Mouse (Mus musculus): Measurements from ENCODE around the gene Camkv. TPM values are rescaled to one million over a fixed set of nuclear protein-coding genes. Genes with fewer than 3 reads are reported as not detected.

The Camkv gene
- total RNA-seq (2021) = not detected

DNA sequence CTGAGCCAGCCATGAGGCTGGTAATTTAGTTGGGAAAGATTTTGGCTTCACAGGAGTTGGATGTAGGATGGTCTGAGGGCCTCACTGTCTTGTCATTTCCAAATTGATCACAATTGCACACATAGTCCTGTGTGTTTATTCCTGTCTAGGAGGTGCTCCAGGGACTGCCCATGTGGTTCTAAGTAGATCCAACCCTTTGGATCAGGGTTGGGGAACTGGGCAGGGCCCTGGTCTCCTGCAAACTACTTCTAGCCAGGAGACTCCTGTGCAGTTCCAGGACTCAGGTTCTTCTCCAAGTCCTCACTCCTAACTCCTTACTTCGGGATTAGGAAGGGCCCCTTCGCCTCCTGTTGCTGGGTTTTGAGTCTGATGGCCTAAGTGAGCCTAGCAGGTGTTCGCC is at the start of gene Camkv:
Camkv (plus strand) TSS at position 301 of the 400 bp plus-strand sequence.
- DNase-seq = no peak

DNA sequence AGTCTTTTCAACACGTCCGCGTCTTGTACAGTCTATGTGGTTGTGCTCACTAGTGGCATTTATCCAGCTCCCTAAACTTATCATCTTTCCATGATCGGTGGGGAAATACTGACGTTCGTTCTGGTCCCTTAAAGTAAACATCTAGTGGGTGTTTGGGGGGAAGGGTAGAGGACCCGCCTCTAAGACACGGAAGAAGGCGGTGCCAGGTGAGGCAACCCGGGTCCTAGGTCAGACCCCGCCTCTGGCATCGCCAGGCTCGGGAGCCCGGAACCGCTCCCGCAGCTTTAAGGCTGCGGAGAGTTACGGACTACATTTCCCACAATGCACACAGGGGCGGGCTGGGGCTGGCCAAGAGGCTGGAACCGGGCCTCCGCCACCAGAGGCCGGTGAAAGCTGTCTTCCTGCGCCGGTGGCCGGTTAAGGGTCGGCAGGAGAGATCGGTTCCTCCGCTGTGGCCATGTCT is 47.6 kb upstream of the Camkv start, which contains the start of gene Mon1a:
Mon1a (plus strand) TSS at position 348 of the 463 bp plus-strand sequence.
- DNase-seq = peak; percentile 83

DNA sequence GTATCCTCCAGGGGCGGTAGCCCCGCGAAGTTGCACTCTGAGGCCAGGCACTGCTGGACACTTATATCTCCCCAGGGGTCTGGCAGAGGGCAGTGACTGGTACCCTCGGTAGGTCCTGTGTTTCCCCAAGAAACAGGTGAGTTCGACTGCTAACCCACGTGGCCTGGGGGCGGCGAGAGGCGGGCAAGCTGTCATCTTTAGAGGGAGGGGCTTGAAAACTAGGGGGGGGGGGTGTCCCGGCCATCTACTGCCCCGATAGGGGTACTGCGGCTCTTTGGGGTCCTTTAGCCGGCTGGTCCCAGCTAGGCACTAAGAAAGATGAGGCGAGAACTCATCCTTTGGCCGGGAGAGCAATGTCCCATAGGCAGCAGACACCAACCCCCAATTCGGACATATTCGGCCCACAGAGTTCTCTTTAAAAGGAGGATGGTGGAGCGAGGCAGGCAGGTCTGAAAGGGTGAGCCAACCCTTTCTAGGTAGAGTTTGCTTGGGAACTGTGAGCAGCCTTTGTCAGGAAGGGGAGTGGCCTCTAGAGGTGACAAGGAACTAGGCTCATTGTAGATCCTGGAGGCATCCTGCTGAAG is 47.1 kb upstream of the Camkv start:
- no peak for DNase-seq

DNA sequence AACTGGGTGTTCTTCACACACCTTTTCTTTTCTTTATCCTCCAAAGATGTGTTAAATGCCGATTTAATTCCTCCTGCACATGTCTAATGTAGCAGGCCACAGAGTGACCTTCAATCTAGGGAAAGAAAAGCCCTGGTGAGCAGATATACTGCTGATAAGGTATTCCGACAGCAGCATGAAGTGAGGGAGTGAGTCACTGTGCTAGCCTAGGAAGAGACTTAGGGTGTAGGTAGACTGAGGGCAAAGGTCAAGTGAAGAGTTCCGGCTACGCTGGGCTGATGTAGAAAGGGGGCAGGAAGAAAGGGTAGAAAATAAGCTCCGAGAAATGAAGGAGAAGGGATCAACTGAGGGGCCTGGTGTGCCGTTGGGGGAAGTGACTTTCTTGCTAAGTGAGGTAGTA is 45.2 kb upstream of the Camkv start:
- no peak for DNase-seq

DNA sequence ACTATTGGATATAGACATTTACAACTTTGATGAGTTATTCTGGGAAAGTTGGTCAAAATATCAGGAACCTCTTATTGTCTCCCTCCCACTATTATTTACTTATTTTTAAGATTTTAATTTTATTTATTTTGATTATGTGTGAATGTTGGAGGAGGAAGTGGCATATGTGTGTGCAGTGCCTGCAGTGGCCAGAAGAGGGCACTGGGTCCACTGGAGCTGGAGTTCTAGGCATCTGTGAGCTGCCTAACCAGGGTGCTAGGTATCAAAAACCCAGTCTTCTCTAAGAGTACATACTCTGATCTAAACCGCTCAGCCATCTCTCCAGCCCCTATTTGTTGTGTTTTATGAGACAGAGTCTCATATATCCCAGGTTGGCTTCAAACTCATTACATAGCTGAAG is 44.5 kb upstream of the Camkv start:
- DNase-seq = no peak

DNA sequence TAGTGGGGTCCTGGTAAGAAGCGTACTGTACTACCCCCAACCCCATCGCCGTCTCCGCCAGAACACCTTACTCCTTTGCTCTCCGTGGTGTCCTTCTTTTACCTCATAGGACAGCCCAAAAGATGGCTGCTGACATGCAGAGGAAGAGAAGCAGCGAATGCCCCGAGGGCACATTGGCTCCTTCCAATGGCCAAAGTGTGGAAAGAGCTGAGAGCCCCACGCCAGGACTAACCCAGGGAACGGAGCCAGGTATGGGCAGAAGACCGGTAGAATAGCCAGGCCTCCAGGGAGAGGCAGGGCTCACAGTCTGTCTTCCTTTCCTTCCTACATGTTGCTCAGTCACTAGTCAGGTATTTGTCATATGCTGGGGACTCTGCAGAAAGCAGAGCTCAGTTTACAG is 36.9 kb upstream of the Camkv start:
- DNase-seq = no peak

DNA sequence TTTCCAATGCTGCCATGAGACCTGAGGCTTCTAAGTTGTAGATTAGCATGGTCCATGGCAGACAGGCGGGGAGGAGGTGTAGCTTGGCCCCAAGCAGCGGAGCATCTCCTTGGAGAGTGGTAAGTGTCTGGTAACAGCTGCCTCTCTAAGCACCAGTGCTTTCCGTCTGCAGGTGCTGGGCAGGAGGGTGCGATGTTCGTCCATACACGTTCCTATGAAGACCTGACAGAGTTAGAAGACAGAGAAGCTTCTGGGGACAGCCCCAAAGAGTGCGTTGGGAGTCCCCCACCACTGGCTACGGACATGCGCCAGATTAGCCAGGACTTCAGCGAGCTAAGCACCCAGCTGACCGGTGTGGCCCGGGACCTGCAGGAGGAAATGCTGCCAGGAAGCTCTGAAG is 35.6 kb upstream of the Camkv start:
- DNase-seq = no peak

DNA sequence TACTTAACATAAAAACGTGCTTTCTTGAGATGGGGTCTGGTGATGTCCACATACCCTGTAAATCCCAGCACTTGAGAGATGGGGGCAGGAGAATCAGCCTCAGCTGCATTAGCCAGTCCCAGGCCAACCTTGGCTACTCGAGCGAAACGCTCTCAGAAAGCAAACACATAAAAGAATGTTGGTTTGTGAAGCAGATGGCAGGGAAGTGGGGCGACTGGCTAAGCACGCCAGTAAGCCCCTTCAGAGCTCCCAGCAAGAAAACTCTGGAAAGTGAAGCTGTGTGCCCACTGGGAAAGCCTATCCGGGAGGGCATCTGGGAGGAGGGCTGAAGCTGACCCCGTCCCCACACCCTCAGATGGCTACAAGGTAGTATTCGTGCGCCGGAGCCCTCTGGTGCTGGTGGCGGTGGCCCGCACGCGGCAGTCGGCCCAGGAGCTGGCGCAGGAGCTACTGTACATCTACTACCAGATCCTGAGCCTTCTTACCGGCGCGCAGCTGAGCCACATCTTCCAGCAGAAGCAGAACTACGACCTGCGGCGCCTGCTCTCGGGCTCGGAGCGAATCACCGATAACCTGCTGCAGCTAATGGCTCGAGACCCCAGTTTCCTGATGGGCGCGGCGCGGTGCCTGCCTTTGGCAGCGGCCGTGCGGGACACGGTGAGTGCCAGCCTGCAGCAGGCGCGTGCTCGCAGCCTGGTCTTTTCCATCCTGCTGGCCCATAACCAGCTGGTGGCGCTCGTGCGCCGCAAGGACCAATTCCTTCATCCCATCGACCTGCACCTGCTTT is 34.4 kb upstream of the Camkv start:
- DNase-seq = peak; percentile 71

DNA sequence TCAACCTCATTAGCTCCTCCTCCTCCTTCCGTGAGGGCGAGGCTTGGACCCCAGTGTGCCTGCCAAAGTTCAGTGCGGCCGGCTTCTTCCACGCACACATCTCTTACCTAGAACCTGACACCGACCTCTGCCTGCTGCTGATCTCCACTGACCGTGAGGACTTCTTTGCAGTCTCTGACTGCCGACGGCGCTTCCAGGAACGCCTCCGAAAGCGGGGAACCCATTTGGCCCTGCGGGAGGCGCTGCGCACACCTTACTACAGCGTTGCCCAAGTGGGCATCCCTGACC is 33.9 kb upstream of the Camkv start:
- no peak for DNase-seq

DNA sequence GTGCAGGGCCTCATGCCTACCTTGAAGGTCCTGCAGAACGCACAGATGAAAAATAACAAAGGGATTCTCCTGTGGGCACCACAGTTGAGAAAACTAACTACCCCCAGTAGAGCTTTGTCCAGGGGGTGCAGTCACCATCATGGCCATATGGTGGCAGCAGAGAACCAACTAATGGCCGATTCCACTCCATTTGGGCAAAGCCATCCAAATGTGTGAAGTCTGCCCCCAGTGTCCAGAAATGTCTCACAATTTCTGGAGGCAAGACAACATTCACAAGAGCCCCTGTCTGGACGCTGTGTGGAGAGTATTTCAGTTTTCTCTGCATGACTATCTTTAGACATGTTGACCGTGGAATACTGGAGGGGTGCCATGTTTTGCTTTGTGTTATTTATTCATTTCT is 30.7 kb upstream of the Camkv start:
- peak; percentile 94 for DNase-seq

DNA sequence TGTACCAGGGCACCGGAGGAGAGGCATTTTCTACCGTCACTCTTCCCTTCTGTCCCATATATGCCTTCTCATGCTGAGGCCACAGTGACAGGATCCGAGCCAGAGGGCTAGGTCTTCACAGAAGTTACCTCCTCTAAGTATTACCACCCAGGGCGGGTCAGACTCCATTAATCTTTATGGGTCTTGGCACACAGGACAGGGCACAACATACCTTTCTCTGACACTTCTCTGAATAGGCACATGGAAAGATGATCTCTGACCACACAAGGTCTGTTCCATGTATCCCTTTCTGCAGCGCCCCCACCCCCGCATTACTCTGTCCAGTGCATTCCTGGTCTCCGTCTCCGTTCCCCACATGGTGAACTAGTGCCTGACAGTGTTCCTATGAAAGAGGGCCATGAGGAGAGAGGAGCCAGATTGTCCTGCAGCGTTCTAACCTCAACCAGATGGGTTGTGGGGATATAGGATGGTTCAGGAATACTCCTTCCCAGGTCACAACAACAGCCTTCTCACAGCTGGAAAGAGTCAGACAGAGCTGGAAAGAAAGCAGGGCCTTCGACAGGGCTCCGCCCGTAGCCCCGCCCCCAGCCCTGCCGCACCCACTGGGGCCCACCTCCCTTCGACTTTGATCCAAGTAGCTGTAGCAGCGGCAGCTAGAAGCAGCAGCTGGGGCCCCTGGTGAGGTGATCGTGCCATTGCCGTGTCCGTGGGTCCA is 29.1 kb upstream of the Camkv start, which contains the start of gene Mst1r:
Mst1r (plus strand) TSS at position 622 of the 715 bp plus-strand sequence.
- DNase-seq = peak; percentile 84

DNA sequence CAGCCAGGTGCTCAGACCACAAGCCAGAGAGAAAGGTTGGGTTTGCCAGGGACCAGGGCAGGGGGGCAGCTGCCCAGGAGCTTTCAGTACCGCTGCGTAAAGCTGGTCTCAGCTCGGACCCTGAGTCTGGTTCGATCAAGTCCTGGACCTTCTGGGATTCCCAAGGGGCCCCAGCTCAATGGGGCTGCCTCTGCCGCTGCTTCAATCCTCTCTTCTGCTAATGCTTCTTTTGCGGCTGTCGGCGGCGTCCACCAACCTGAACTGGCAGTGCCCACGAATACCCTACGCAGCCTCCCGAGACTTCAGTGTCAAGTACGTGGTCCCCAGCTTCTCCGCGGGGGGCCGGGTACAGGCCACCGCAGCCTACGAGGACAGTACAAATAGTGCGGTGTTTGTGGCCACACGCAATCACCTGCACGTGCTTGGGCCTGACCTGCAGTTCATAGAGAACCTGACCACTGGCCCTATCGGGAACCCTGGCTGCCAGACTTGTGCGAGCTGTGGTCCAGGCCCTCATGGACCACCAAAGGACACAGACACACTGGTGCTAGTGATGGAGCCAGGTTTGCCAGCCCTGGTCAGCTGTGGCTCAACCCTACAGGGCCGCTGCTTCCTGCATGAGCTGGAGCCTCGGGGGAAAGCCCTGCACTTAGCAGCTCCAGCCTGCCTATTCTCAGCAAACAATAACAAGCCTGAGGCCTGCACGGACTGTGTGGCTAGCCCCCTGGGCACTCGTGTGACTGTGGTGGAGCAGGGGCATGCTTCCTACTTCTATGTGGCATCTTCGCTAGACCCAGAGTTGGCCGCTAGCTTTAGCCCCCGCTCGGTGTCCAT is 28.3 kb upstream of the Camkv start:
- no peak for DNase-seq

DNA sequence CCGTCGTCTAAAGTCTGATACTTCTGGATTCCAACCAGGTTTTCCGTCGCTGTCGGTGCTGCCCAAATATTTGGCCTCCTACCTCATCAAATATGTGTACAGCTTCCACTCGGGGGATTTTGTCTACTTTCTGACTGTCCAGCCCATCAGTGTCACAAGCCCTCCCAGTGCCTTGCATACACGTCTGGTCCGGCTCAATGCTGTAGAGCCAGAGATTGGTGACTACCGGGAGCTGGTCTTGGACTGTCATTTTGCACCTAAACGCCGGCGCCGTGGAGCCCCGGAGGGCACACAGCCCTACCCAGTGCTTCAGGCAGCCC is 27.7 kb upstream of the Camkv start:
- DNase-seq = no peak

DNA sequence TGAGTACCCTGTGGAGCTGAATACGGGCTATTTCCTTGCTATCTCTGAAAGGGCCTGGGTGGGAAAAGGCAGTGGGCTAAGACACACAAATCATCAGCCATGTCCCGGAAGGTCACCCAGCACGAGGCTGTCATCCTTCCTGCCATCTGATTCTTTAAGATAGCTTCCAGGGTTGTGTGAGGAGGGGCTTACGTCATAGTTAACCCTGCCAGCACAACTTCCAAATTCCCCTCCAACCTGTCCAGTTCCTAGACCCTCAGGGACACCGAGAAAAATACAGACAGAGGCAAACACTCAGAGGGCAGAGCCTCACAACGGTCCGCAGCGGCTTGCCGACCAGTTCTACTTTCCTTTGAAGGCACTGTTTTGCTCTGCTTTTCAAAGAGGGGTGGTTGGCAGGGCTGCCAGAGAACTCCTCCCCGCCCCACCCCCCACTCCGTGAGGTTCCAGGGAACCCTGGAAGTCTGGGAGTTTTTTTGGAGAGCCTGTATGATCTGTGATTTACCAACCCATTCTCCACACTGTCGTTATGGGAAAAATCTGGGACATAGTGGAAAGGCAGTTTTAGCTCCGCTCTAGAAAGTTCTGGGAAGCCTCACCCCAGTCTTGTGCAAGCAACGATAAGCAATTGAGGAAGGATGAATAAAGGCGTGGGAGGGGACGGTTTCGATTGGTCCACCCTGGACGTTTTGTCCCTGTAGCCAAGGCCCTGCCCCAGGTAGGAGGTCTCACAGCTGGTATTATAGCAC is 26.9 kb upstream of the Camkv start:
- DNase-seq = peak; percentile 35

DNA sequence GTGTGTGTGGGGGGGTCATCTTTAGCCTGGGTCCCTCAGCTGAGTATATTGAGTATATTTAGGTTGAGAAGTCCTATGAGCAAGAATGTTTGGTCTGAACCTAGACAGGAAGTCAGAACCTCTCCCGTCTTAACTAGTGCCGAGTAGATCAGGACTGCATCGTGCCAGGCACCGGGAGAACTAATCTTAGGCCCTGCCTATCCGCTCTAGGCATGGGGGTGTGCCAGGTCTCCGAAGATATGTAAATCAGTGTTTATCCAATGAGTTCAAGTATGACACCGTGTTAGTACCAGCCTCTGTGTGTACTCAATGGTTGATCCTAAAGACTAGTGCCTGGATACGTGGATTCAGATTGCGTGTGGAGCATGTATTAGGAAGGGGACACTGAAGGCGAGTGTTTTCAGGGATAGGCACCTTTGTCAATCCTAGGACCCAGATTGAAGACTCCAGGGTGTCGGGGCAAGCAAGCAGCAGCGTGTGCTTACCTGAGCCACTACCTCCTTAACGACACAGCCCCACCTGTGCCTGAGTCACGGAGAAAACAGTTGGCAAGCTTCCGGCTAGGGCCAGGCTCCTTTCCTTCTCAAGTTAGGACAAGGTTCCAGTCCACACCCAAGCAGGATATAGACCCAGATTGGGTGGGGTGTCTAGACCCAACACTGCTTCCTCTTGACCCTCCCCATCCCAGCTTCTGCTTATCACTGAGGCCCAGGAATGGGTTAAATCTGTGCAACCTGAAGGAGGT is 25.3 kb upstream of the Camkv start:
- no peak for DNase-seq

DNA sequence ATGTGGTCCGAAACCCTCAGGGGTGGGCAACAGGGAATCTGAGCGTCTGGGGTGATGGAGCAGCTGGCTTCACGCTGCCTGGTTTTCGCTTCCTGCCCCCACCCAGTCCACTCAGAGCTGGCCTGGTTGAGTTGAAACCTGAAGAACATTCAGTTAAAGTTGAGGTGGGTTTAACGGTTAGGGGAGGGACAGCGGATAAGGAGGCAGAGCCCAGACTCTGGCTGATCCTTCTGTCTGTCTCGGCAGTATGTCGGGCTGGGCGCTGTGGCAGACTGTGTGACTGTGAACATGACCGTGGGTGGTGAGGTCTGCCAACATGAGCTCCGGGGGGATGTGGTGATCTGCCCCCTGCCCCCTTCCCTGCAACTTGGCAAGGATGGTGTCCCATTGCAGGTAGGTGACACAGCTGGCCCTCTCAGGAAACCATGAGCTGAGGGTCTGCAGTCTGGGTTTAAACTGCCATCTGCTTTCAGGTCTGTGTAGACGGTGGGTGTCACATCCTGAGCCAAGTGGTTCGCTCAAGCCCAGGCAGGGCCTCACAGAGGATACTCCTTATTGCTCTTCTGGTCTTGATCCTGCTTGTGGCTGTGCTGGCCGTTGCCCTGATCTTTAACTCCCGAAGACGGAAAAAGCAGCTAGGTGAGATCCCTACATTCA is 20.6 kb upstream of the Camkv start:
- no peak for DNase-seq

DNA sequence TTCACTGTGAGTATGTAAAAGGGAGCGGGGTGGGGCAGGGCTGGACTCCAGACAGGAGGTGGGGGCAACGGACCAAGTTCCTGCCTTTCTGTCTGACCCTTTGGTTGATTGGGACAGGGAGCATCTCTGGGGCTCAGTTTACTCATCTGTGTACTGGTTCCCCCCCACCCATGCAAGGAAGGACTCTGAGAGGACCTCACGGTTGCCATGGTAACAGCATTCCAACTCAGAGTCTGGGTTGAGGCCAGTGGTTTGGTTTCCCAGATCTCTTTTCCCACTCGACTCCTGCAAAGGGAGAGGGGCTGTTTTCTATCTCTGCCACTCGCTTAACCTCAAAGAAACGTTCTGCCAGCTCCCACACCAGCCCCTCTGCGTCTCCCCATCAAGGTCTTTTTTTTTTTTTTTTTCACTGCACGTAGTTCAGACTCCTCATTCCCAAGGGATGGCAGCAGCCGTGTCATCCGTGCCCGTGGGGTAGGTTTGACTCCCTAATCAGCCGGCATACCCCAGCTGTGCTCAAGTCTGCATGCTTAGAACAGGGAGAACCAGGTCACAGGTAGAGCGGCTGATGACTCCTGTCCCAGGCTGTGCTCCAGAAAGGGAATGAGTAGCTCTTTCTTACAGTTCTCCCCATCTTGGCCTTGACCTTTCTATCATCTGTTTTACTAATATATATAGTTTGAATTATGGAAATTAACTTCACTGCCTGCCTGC is 17.4 kb upstream of the Camkv start:
- DNase-seq = no peak

DNA sequence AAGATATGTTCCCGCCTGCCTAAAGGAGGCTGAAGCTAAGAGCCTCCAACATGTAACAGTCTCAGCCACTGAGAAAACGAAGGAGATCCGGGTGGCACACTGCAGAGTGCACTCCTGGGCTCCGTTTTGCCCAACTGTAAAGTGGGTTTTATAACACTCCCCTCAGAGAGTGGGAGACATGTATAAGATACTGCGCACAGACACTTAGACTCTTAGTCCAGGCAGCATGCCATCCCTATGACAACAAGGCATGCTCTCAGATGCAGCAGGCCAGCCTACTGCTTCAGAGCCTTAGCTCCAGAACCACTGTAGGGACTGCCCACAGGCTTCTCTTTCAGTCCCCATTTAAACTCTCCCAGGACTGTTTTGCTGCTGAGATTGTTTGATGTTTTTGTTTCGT is 16.6 kb upstream of the Camkv start:
- DNase-seq = no peak

DNA sequence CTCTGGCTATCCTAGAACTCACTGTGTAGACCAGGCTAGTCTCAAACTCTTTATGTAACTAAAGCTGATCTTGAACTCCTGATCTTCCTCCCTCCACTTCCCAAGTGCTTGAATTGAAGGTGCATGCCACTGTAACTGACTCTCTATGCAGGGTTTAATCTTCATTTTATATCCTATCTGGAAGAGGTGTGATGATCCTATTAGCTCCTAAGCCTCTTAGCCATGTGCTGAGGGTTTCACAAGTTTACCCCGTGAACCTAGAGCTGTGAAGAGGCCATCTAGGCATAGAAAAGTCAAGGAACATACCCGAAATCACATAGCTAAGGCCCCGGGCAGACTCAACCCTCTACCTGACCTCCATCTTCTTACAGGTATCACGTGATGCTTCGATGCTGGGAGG is 16.0 kb upstream of the Camkv start:
- DNase-seq = no peak

DNA sequence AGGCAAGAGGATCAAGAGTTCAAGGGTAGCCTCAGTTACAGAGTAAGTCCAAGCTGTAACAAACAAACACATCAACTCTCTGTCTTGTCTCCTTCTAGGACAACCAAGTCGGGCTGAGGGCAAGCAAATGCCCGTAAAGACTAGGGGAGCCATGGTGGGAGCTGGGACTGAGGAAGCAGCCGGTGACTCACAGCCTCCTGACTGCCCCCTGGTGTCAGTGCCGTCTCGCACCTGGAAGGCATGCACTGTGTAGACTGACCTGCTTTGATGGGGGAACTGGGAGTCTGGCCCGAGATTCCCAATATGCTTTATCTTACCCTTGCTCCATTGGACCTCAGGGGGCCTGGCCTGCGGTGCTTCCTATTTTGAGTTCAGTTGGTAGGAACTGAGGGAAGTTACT is 12.5 kb upstream of the Camkv start:
- DNase-seq = peak; percentile 65

All from heart, postnatal 4 days (tissue).